Mouse (Mus musculus): Measurements from ENCODE around the gene Dock8.

DNA sequence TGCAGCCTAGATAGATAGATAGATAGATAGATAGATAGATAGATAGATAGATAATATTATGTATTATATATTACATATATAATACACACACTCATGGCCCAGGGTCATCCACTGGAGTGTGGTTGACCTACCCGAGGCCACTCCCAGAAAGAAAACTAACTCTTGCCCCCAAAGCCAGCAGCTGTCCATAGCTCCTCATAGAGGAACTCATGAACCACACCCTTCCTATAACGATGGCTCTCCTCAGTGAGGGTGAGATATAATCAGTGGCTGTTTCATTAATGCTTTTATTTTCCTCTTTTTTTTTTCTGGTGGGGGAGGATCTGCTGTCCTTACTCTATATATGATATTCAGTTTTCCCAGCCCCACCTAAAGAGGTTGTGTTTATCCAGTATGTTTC, 134.6 kb downstream of the Dock8 start:
- no peak for TF ChIP-seq CTCF (IDR thresholded peaks at IDR 0.05; ENCODE audit: borderline replicate concordance, insufficient read depth, low read depth, low read length)
- no peak for TF ChIP-seq POLR2A (IDR thresholded peaks at IDR 0.05; ENCODE audit: borderline replicate concordance, insufficient read depth, low read length)

Data from cerebellum, adult 2 months (tissue).